Mouse (Mus musculus): ENCODE measurements around the gene Cpa1. TPM values are rescaled to one million over a fixed set of nuclear protein-coding genes. Genes with fewer than 3 reads are reported as not detected.
A peak's percentile ranks its signal among the peaks of the same experiment; 100 is the strongest.

Cpa1 gene
- polyA plus RNA-seq, 1 experiment from 2014 or later: 5.4 TPM

- Histone ChIP-seq H3K9ac (ENCODE audit: low read length) (peak overlapping the region; percentile 14; the same call in 1 of the 2 replicates), H3K4me2 (ENCODE audit: low read depth, low read length) (no peak overlapping the region), H3K27ac (ENCODE audit: low read length) (peak overlapping the region; percentile 87), H3K9me3 (ENCODE audit: control insufficient read depth, low read length) (no peaks in the 10 kb centered on the region), H3K4me3 (ENCODE audit: low read length) (no peak overlapping the region), H3K27me3 (ENCODE audit: control insufficient read depth, insufficient read depth, low read depth, low read length) (no peaks in the 10 kb centered on the region), H3K36me3 (ENCODE audit: control insufficient read depth, insufficient read depth, low read length) (0 out of 2 replicates have a peak, but pooled peaks cover 2% of the 10 kb centered on the region), H3K4me1 (replicated peaks; ENCODE audit: control insufficient read depth, insufficient read depth, low read length) (peaks cover 35% of the 10 kb centered on the region)
- ATAC-seq (ENCODE audit: low read depth): no peak
- WGBS: 84% methylated on average over 3 of the region's 3 CpGs
These were observed 15.9 kb downstream of the Cpa1 start for GRCm38 (mm10) chr6:30654932-30655331.

GRCm38 (mm10) chr6:30657279-30657678 lies 18.3 kb downstream of the Cpa1 start:
- Histone ChIP-seq H3K4me3 (ENCODE audit: low read length) (no peak overlapping the region), H3K4me1 (replicated peaks; ENCODE audit: control insufficient read depth, insufficient read depth, low read length) (peaks cover 48% of the 10 kb centered on the region), H3K9me3 (ENCODE audit: control insufficient read depth, low read length) (no peaks in the 10 kb centered on the region), H3K4me2 (ENCODE audit: low read depth, low read length) (no peak overlapping the region), H3K36me3 (ENCODE audit: control insufficient read depth, insufficient read depth, low read length) (0 out of 2 replicates have a peak, but pooled peaks cover 2% of the 10 kb centered on the region), H3K27me3 (ENCODE audit: control insufficient read depth, insufficient read depth, low read depth, low read length) (no peaks in the 10 kb centered on the region), H3K9ac (ENCODE audit: low read length) (no peak overlapping the region), H3K27ac (ENCODE audit: low read length) (no peak overlapping the region)
- WGBS: 91% methylated on average over 12 of the region's 12 CpGs
- ATAC-seq (ENCODE audit: low read depth): no peak

- Histone ChIP-seq H3K4me3 (ENCODE audit: low read length) (no peak overlapping the region), H3K4me2 (ENCODE audit: low read depth, low read length) (no peak overlapping the region), H3K9me3 (ENCODE audit: control insufficient read depth, low read length) (no peaks in the 10 kb centered on the region), H3K27ac (ENCODE audit: low read length) (no peak overlapping the region), H3K27me3 (ENCODE audit: control insufficient read depth, insufficient read depth, low read depth, low read length) (no peaks in the 10 kb centered on the region), H3K36me3 (ENCODE audit: control insufficient read depth, insufficient read depth, low read length) (0 out of 2 replicates have a peak, but pooled peaks cover 2% of the 10 kb centered on the region), H3K9ac (ENCODE audit: low read length) (no peak overlapping the region), H3K4me1 (replicated peaks; ENCODE audit: control insufficient read depth, insufficient read depth, low read length) (peaks cover 39% of the 10 kb centered on the region)
- ATAC-seq (ENCODE audit: low read depth): no peak
- WGBS: 54% methylated on average over 9 of the region's 9 CpGs
These were observed 19.6 kb downstream of the Cpa1 start for GRCm38 (mm10) chr6:30658619-30659018.

GRCm38 (mm10) chr6:30664776-30665175 lies 25.8 kb downstream of the Cpa1 start:
- Histone ChIP-seq H3K27me3 (ENCODE audit: control insufficient read depth, insufficient read depth, low read depth, low read length) (no peaks in the 10 kb centered on the region), H3K36me3 (ENCODE audit: control insufficient read depth, insufficient read depth, low read length) (no peaks in the 10 kb centered on the region), H3K9me3 (ENCODE audit: control insufficient read depth, low read length) (no peaks in the 10 kb centered on the region), H3K4me1 (replicated peaks; ENCODE audit: control insufficient read depth, insufficient read depth, low read length) (peaks cover 24% of the 10 kb centered on the region), H3K4me3 (ENCODE audit: low read length) (no peak overlapping the region), H3K4me2 (ENCODE audit: low read depth, low read length) (no peak overlapping the region), H3K9ac (ENCODE audit: low read length) (no peak overlapping the region), H3K27ac (ENCODE audit: low read length) (peak overlapping the region; percentile 70)
- 49% methylated on average over 6 of the region's 6 CpGs for WGBS
- ATAC-seq (ENCODE audit: low read depth): no peak

- H3K9ac ChIP-seq (ENCODE audit: low read length): no peak overlapping the region
- ATAC-seq (ENCODE audit: low read depth): no peak
- no peak overlapping the region for H3K4me2 ChIP-seq (ENCODE audit: low read depth, low read length)
- peaks cover 24% of the 10 kb centered on the region for H3K4me1 ChIP-seq (replicated peaks; ENCODE audit: control insufficient read depth, insufficient read depth, low read length)
- peak overlapping the region; percentile 70 for H3K27ac ChIP-seq (ENCODE audit: low read length)
- no peak overlapping the region for H3K4me3 ChIP-seq (ENCODE audit: low read length)
- no peaks in the 10 kb centered on the region for H3K9me3 ChIP-seq (ENCODE audit: control insufficient read depth, low read length)
- no peaks in the 10 kb centered on the region for H3K36me3 ChIP-seq (ENCODE audit: control insufficient read depth, insufficient read depth, low read length)
- no peaks in the 10 kb centered on the region for H3K27me3 ChIP-seq (ENCODE audit: control insufficient read depth, insufficient read depth, low read depth, low read length)
- 27% methylated on average over 4 of the region's 4 CpGs for WGBS
These were observed 26.3 kb downstream of the Cpa1 start for GRCm38 (mm10) chr6:30665296-30665695.

- Histone ChIP-seq H3K36me3 (ENCODE audit: control insufficient read depth, insufficient read depth, low read length) (no peaks in the 10 kb centered on the region), H3K4me1 (replicated peaks; ENCODE audit: control insufficient read depth, insufficient read depth, low read length) (peaks cover 22% of the 10 kb centered on the region), H3K4me2 (ENCODE audit: low read depth, low read length) (no peak overlapping the region), H3K9ac (ENCODE audit: low read length) (no peak overlapping the region), H3K4me3 (ENCODE audit: low read length) (no peak overlapping the region), H3K9me3 (ENCODE audit: control insufficient read depth, low read length) (no peaks in the 10 kb centered on the region), H3K27ac (ENCODE audit: low read length) (peak overlapping the region; percentile 70), H3K27me3 (ENCODE audit: control insufficient read depth, insufficient read depth, low read depth, low read length) (no peaks in the 10 kb centered on the region)
- 41% methylated on average over 6 of the region's 6 CpGs for WGBS
- ATAC-seq (ENCODE audit: low read depth): no peak
These were observed 27.0 kb downstream of the Cpa1 start for GRCm38 (mm10) chr6:30666043-30666442.

GRCm38 (mm10) chr6:30667585-30667984 lies 28.6 kb downstream of the Cpa1 start:
- ATAC-seq (ENCODE audit: low read depth): peak; percentile 23; the same call in 1 of the 2 replicates
- Histone ChIP-seq H3K4me1 (replicated peaks; ENCODE audit: control insufficient read depth, insufficient read depth, low read length) (peaks cover 17% of the 10 kb centered on the region), H3K9ac (ENCODE audit: low read length) (no peak overlapping the region), H3K27me3 (ENCODE audit: control insufficient read depth, insufficient read depth, low read depth, low read length) (no peaks in the 10 kb centered on the region), H3K9me3 (ENCODE audit: control insufficient read depth, low read length) (no peaks in the 10 kb centered on the region), H3K4me3 (ENCODE audit: low read length) (no peak overlapping the region), H3K27ac (ENCODE audit: low read length) (peak overlapping the region; percentile 71), H3K36me3 (ENCODE audit: control insufficient read depth, insufficient read depth, low read length) (no peaks in the 10 kb centered on the region), H3K4me2 (ENCODE audit: low read depth, low read length) (no peak overlapping the region)
- 56% methylated on average over 5 of the region's 5 CpGs for WGBS

- Histone ChIP-seq H3K4me3 (ENCODE audit: low read length) (no peak overlapping the region), H3K27me3 (ENCODE audit: control insufficient read depth, insufficient read depth, low read depth, low read length) (no peaks in the 10 kb centered on the region), H3K27ac (ENCODE audit: low read length) (peak overlapping the region; percentile 16; the same call in 1 of the 2 replicates), H3K36me3 (ENCODE audit: control insufficient read depth, insufficient read depth, low read length) (no peaks in the 10 kb centered on the region), H3K9me3 (ENCODE audit: control insufficient read depth, low read length) (no peaks in the 10 kb centered on the region), H3K4me2 (ENCODE audit: low read depth, low read length) (no peak overlapping the region), H3K4me1 (replicated peaks; ENCODE audit: control insufficient read depth, insufficient read depth, low read length) (peaks cover 42% of the 10 kb centered on the region), H3K9ac (ENCODE audit: low read length) (no peak overlapping the region)
- no peak for ATAC-seq (ENCODE audit: low read depth)
- 71% methylated on average over 5 of the region's 5 CpGs for WGBS
These were observed 32.7 kb downstream of the Cpa1 start for GRCm38 (mm10) chr6:30671696-30672095.

- WGBS: 15% methylated on average over 14 of the region's 14 CpGs
- Histone ChIP-seq H3K4me2 (ENCODE audit: low read depth, low read length) (peak overlapping the region; percentile 50), H3K9ac (ENCODE audit: low read length) (peak overlapping the region; percentile 53), H3K4me1 (replicated peaks; ENCODE audit: control insufficient read depth, insufficient read depth, low read length) (peaks cover 42% of the 10 kb centered on the region), H3K9me3 (ENCODE audit: control insufficient read depth, low read length) (no peaks in the 10 kb centered on the region), H3K36me3 (ENCODE audit: control insufficient read depth, insufficient read depth, low read length) (no peaks in the 10 kb centered on the region), H3K27me3 (ENCODE audit: control insufficient read depth, insufficient read depth, low read depth, low read length) (no peaks in the 10 kb centered on the region), H3K4me3 (ENCODE audit: low read length) (peak overlapping the region; percentile 15; the same call in 1 of the 2 replicates), H3K27ac (ENCODE audit: low read length) (peak overlapping the region; percentile 96)
- ATAC-seq (ENCODE audit: low read depth): peak; percentile 81
These were observed 34.9 kb downstream of the Cpa1 start for GRCm38 (mm10) chr6:30673764-30674561.

Data from lung, embryonic 16.5 days (tissue).